Mouse (Mus musculus): ENCODE measurements around the gene H2al1j.
"Not testable (repeated sequence)": the region's sequence is repeated elsewhere in the genome, so short reads cannot be mapped to it uniquely, and the experiment has no call there.

- not testable (repeated sequence) for TF ChIP-seq CTCF (IDR thresholded peaks at IDR 0.05; ENCODE audit: control insufficient read depth, insufficient read depth, insufficient replicate concordance, low read depth, low read length); POLR2A (IDR thresholded peaks at IDR 0.05; ENCODE audit: control insufficient read depth, low read depth, low read length)
Measured at GRCm38 (mm10) chrX:11302132-11302531, 25.5 kb upstream of the H2al1j start, which contains the start of gene H2al1b.
